Mouse (Mus musculus): ENCODE data around the gene Mypop.

- no peak for TF ChIP-seq CTCF (IDR thresholded peaks at IDR 0.05; ENCODE audit: low read depth)
- no peak for TF ChIP-seq EP300 (IDR thresholded peaks at IDR 0.05; ENCODE audit: low read depth)
These were observed 30.0 kb downstream of the Mypop start for GRCm38 (mm10) chr7:19021048-19021447.
